Mouse (Mus musculus): ENCODE measurements at regions not wholly inside any gene's neighbourhood (a gene's known extent, or its start where the extent isn't known, plus 50 kb on each side); places are given as distances from the start of the nearest gene placed in this dataset.

DNA sequence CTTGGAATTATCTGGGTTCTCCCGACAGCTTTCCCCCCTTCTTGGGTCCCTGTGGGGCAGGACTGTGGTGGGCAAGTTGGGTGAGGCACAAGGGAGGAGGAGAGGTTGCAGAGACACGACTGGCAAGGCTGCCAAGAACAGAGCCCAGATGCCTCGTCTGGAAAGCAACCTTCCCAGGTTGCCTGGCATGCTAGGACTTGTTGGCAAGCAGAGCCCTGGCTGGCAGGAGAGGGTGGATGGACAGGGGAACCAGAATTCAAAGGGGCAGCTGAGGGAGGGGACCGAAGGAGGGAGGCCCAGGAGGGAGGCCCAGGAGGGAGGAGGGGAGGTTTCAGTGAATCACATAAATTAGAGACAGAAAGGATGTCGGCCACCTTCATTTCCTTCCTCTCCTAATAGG, 274.8 kb downstream of the Sox9 start:
- TF ChIP-seq CTCF (IDR thresholded peaks at IDR 0.05) (no peak), EP300 (IDR thresholded peaks at IDR 0.05) (no peak)

Data from lung, postnatal 0 days (tissue).